ENCODE assay signal across 27 mouse cellular contexts in the genomic region with DNA sequence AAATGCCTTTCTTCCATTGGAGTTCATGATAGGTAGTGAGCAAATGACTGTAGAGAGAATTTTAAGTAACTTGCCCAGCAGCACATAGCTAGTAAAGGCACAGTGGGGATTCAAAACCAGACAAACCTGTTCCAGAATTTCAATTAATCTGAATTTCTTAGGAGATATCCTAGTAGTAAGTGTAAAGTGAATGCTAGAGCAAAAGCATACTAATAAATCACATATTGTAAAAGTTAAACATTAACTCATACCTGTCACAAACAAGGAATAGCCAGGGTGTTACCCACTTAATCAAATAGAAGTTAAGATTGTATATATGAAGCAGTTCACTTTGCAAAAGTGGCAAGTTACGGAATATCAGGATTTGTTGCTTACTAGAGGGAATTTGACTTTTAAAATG. TPM values are rescaled to one million over a fixed set of nuclear protein-coding genes. Genes with fewer than 3 reads are reported as not detected.
DNase-seq lines count a peak whose midpoint lies in the region; ATAC-seq and TF ChIP-seq lines count a peak whose summit lies in the region.
"Had no signal": no experiment of that assay in that cellular context is flagged by ENCODE, and none has a peak within 500 bp of the region (broad histone marks: within the 10 kb centered on the region; RNA-seq: fewer than 3 reads in every experiment).

No protein-coding gene starts in this region.

- H3K4me3 ChIP-seq in limb, embryonic 14.5 days (replicated peaks; ENCODE audit: low read length) = no peak overlapping the region
- no peak overlapping the region for H3K4me3 ChIP-seq in limb, embryonic 10.5 days
- H3K4me3 ChIP-seq in intestine, postnatal 0 days (ENCODE audit: low read depth, low read length) = no peak overlapping the region
- H3K4me3 ChIP-seq in stomach, embryonic 15.5 days (replicated peaks) = no peak overlapping the region
- H3K4me3 ChIP-seq: embryonic facial prominence, embryonic 10.5 days; embryonic facial prominence, embryonic 13.5 days; erythroblast, embryonic 14.5 days; forebrain, embryonic 12.5 days; forebrain, embryonic 15.5 days; heart, adult 2 months; hindbrain, embryonic 13.5 days had no signal

- TF ChIP-seq POLR2A in limb, embryonic 14.5 days (IDR thresholded peaks at IDR 0.05; ENCODE audit: borderline replicate concordance, extremely low read depth, insufficient read depth, insufficient read length) = no peak

- H3K4me2 ChIP-seq in limb, embryonic 14.5 days (replicated peaks; ENCODE audit: low read depth, low read length, severe bottlenecking) = no peak overlapping the region
- H3K4me2 ChIP-seq in intestine, postnatal 0 days (replicated peaks; ENCODE audit: low read depth) = peak overlapping the region; percentile 54; the same call in 1 of the 2 replicates
- H3K4me2 ChIP-seq in stomach, embryonic 15.5 days = no peak overlapping the region
- H3K4me2 ChIP-seq: forebrain, embryonic 12.5 days; forebrain, embryonic 15.5 days; heart, embryonic 11.5 days; hindbrain, embryonic 13.5 days had no signal

- no peak for ATAC-seq in limb, embryonic 14.5 days (ENCODE audit: low FRiP score, low read depth)
- peak; percentile 67 for ATAC-seq in intestine, postnatal 0 days
- ATAC-seq in stomach, embryonic 15.5 days (ENCODE audit: insufficient read depth, low FRiP score, low read depth) = peak; percentile 76
- ATAC-seq: forebrain, embryonic 15.5 days; hindbrain, embryonic 16.5 days; Patski had no signal

- DNase-seq in limb, embryonic 14.5 days (ENCODE audit: low spot score) = peak; percentile 31
- DNase-seq in limb, embryonic 10.5 days (ENCODE audit: low spot score) = no peak
- no peak for DNase-seq in gastrocnemius, postnatal 4 days (ENCODE audit: low spot score in 2 of 2)
- DNase-seq in layer of hippocampus, adult 11-12 months (ENCODE audit: low spot score) = no peak
- DNase-seq in retina, embryonic 14.5 days (ENCODE audit: low spot score) = no peak
- DNase-seq: adrenal gland, postnatal 14 days; B cell, adult 2 months; cerebellum, adult 11-12 months; cerebellum, adult 8-10 months; cerebellum, postnatal 10 days; cerebellum, postnatal 36 days; embryo, embryonic 11 days; gastrocnemius, postnatal 25 days; heart, adult 2 months had no signal

- H3K9ac ChIP-seq in limb, embryonic 14.5 days (ENCODE audit: low read depth, low read length, severe bottlenecking) = no peak overlapping the region
- H3K9ac ChIP-seq in intestine, postnatal 0 days (ENCODE audit: low read depth, low read length) = no peak overlapping the region
- H3K9ac ChIP-seq in stomach, embryonic 15.5 days = no peak overlapping the region
- H3K9ac ChIP-seq: embryonic facial prominence, embryonic 13.5 days; forebrain, embryonic 12.5 days; forebrain, embryonic 15.5 days; hindbrain, embryonic 13.5 days had no signal

- WGBS in limb, embryonic 14.5 days = 76% methylated on average over 1 of the region's 1 CpGs
- 80% methylated on average over 1 of the region's 1 CpGs for WGBS in limb, embryonic 10.5 days
- WGBS in intestine, postnatal 0 days = 42% methylated on average over 1 of the region's 1 CpGs
- WGBS in stomach, embryonic 15.5 days = 62% methylated on average over 1 of the region's 1 CpGs

- no peaks in the 10 kb centered on the region for H3K27me3 ChIP-seq in limb, embryonic 14.5 days (ENCODE audit: control insufficient read depth, insufficient read depth, low read length)
- H3K27me3 ChIP-seq in limb, embryonic 10.5 days (ENCODE audit: low read depth, poor library complexity, severe bottlenecking) = no peaks in the 10 kb centered on the region
- no peaks in the 10 kb centered on the region for H3K27me3 ChIP-seq in intestine, postnatal 0 days (replicated peaks; ENCODE audit: control insufficient read depth, insufficient read depth, low read length)
- H3K27me3 ChIP-seq in stomach, embryonic 15.5 days (replicated peaks) = no peaks in the 10 kb centered on the region
- H3K27me3 ChIP-seq: CH12.LX; embryonic facial prominence, embryonic 13.5 days; hindbrain, embryonic 13.5 days; Patski had no signal

- no peak overlapping the region for H3K27ac ChIP-seq in limb, embryonic 14.5 days (replicated peaks; ENCODE audit: low read depth, low read length)
- no peak overlapping the region for H3K27ac ChIP-seq in limb, embryonic 10.5 days
- H3K27ac ChIP-seq in intestine, postnatal 0 days (ENCODE audit: low read depth, low read length) = no peak overlapping the region
- no peak overlapping the region; the same call in 1 of the 2 replicates for H3K27ac ChIP-seq in stomach, embryonic 15.5 days
- H3K27ac ChIP-seq: embryonic facial prominence, embryonic 10.5 days; embryonic facial prominence, embryonic 13.5 days; forebrain, embryonic 12.5 days; forebrain, embryonic 15.5 days; heart, adult 2 months; hindbrain, embryonic 13.5 days had no signal

- peaks cover 44% of the 10 kb centered on the region for H3K4me1 ChIP-seq in limb, embryonic 14.5 days (ENCODE audit: control insufficient read depth, insufficient read depth, low read length)
- peaks cover 82% of the 10 kb centered on the region for H3K4me1 ChIP-seq in limb, embryonic 10.5 days
- H3K4me1 ChIP-seq in intestine, postnatal 0 days (replicated peaks; ENCODE audit: control insufficient read depth, insufficient read depth, low read length) = peaks cover 16% of the 10 kb centered on the region
- H3K4me1 ChIP-seq in stomach, embryonic 15.5 days = peaks cover 20% of the 10 kb centered on the region
- H3K4me1 ChIP-seq: forebrain, embryonic 15.5 days had no signal

- no peaks in the 10 kb centered on the region for H3K9me3 ChIP-seq in limb, embryonic 14.5 days (ENCODE audit: control insufficient read depth, low read length)
- no peaks in the 10 kb centered on the region for H3K9me3 ChIP-seq in limb, embryonic 10.5 days (replicated peaks)
- H3K9me3 ChIP-seq in intestine, postnatal 0 days (ENCODE audit: control insufficient read depth) = no peaks in the 10 kb centered on the region
- no peaks in the 10 kb centered on the region for H3K9me3 ChIP-seq in stomach, embryonic 15.5 days
- H3K9me3 ChIP-seq: embryonic facial prominence, embryonic 10.5 days; embryonic facial prominence, embryonic 13.5 days; forebrain, embryonic 12.5 days; forebrain, embryonic 15.5 days; G1E; hindbrain, embryonic 13.5 days had no signal

- no peak for TF ChIP-seq CTCF in intestine, postnatal 0 days (IDR thresholded peaks at IDR 0.05; ENCODE audit: low read depth)

- H3K36me3 ChIP-seq in limb, embryonic 14.5 days (ENCODE audit: control insufficient read depth, insufficient read depth, low read length) = 0 out of 2 replicates have a peak, but pooled peaks cover 4% of the 10 kb centered on the region
- 0 out of 2 replicates have a peak, but pooled peaks cover 2% of the 10 kb centered on the region for H3K36me3 ChIP-seq in limb, embryonic 10.5 days
- no peaks in the 10 kb centered on the region for H3K36me3 ChIP-seq in intestine, postnatal 0 days (ENCODE audit: control insufficient read depth, insufficient read depth)
- H3K36me3 ChIP-seq in stomach, embryonic 15.5 days = no peaks in the 10 kb centered on the region
- H3K36me3 ChIP-seq: embryonic facial prominence, embryonic 13.5 days; forebrain, embryonic 12.5 days; forebrain, embryonic 15.5 days; hindbrain, embryonic 13.5 days had no signal

RNA-seq across cellular contexts. Expression of a gene that starts 25.9 kb away (rescaled TPM):
- 33.7 and 37.3 TPM in 2 replicates for polyA plus RNA-seq in limb, embryonic 14.5 days (2012; rRNA removed)
- polyA plus RNA-seq in limb, embryonic 14.5 days (2014; fragmentation: Nextera tagmentation; extraction: Ambion mirVana) = 36.1 and 42.2 TPM in 2 replicates
- 49.3 and 57.2 TPM in 2 replicates for polyA plus RNA-seq in limb, embryonic 10.5 days (2016; fragmentation: Nextera tagmentation; extraction: Ambion mirVana)
- polyA plus RNA-seq in intestine, postnatal 0 days (2015; fragmentation: Nextera tagmentation; extraction: Ambion mirVana) = 25.3 TPM in 2 replicates
- 47.4 and 47.6 TPM in 2 replicates for polyA plus RNA-seq in stomach, embryonic 15.5 days (2015; fragmentation: Nextera tagmentation; extraction: Ambion mirVana)
- total RNA-seq in gastrocnemius, postnatal 4 days (2021) = 10 to 100 TPM; 20.6 to 22.9 TPM
